Mouse (Mus musculus) CH12.LX (cell line): ENCODE measurements around the gene Cmas. TPM values are rescaled to one million over a fixed set of nuclear protein-coding genes. Genes with fewer than 3 reads are reported as not detected.

Experiments
- DNase-seq: peaks from one replicate; pipeline ENCODE4 v3.0.0-alpha.2; 2013; ENCODE audit errors: extremely low read depth
- H3K27ac ChIP-seq: 2 replicates; pipeline ENCODE4 v1.5.1; 2012; ENCODE audit warnings: low read depth, mild to moderate bottlenecking, control low read depth, moderate library complexity; ENCODE audit not compliant: insufficient read depth
- H3K27me3 ChIP-seq: replicated peaks from 2 replicates; pipeline ENCODE3; 2012; ENCODE audit warnings: inconsistent platforms
- H3K36me3 ChIP-seq, 2 experiments: replicated peaks in 1 of 2; 2 replicates each; pipeline versions ENCODE3 to v1.6.1; 2012; ENCODE audit warnings: inconsistent platforms in 1 of 2, low read length in 1 of 2, mild to moderate bottlenecking in 1 of 2, mixed read lengths in 1 of 2, moderate library complexity in 1 of 2; ENCODE audit not compliant: control insufficient read depth in 1 of 2, insufficient read depth in 1 of 2
- H3K4me1 ChIP-seq, 2 experiments: 2 replicates each; pipeline ENCODE4 v1.6.1; 2012; ENCODE audit warnings: inconsistent platforms in 1 of 2, moderate library complexity in 1 of 2; ENCODE audit not compliant: insufficient read depth in 2 of 2, control insufficient read depth in 1 of 2
- H3K4me2 ChIP-seq: 2 replicates; pipeline ENCODE4 v1.6.1; 2012; ENCODE audit warnings: low read depth, mild to moderate bottlenecking, control low read depth; ENCODE audit not compliant: poor library complexity, insufficient read depth, severe bottlenecking
- H3K4me3 ChIP-seq, 3 experiments: fragments of 150-350 bp in 1 of 3; sonication (generic) in 1 of 3; replicated peaks in 1 of 3; 2 replicates each; pipeline versions ENCODE3 to v1.5.1; 2011 to 2012; ENCODE audit warnings: low read depth in 2 of 3, low read length in 2 of 3, mild to moderate bottlenecking in 2 of 3, moderate library complexity in 2 of 3, control low read depth in 1 of 3, improper control_type of control experiment in 1 of 3, inconsistent platforms in 1 of 3, mixed read lengths in 1 of 3; ENCODE audit not compliant: poor library complexity in 1 of 3
- H3K79me2 ChIP-seq: replicated peaks from 2 replicates; pipeline ENCODE4 v1.6.1; 2012; ENCODE audit warnings: mild to moderate bottlenecking, moderate library complexity; ENCODE audit not compliant: control insufficient read depth, poor library complexity, insufficient read depth, severe bottlenecking; ENCODE audit errors: extremely low read depth
- H3K9ac ChIP-seq: 2 replicates; pipeline ENCODE4 v1.6.1; 2012; ENCODE audit warnings: low read depth, mild to moderate bottlenecking, control low read depth, moderate library complexity; ENCODE audit not compliant: insufficient read depth
- H3K9me3 ChIP-seq: replicated peaks from 2 replicates; pipeline ENCODE3; 2012; ENCODE audit warnings: low read length, inconsistent platforms, mixed read lengths
- BHLHE40 ChIP-seq: IDR thresholded peaks from 2 replicates; pipeline ENCODE4 v1.6.1; 2011; ENCODE audit warnings: mild to moderate bottlenecking, low read depth, low read length, improper control_type of control experiment
- CTCF ChIP-seq, 2 experiments: IDR thresholded peaks in 1 of 2; conservative IDR thresholded peaks in 1 of 2; 2 replicates each; pipeline ENCODE4 v1.5.1; 2011 to 2012; ENCODE audit warnings: low read depth in 2 of 2, low read length in 2 of 2, improper control_type of control experiment in 1 of 2, inconsistent platforms in 1 of 2, mild to moderate bottlenecking in 1 of 2, moderate library complexity in 1 of 2
- EP300 ChIP-seq: IDR thresholded peaks from 2 replicates; pipeline ENCODE4 v1.6.1; 2011; ENCODE audit warnings: low read length, improper control_type of control experiment
- ETS1 ChIP-seq: conservative IDR thresholded peaks from 2 replicates; pipeline ENCODE4 v1.6.1; 2012; ENCODE audit warnings: low read depth, mild to moderate bottlenecking, inconsistent platforms, low read length, improper control_type of control experiment, moderate library complexity
- JUN ChIP-seq: IDR thresholded peaks from 2 replicates; pipeline ENCODE4 v1.6.1; 2011; ENCODE audit warnings: low read depth, mild to moderate bottlenecking, low read length, improper control_type of control experiment, moderate library complexity; ENCODE audit not compliant: insufficient read depth
- JUND ChIP-seq: conservative IDR thresholded peaks from 2 replicates; pipeline ENCODE4 v1.6.1; 2011; ENCODE audit warnings: low read depth, low read length, improper control_type of control experiment
- KAT2A ChIP-seq: IDR thresholded peaks from 2 replicates; pipeline ENCODE4 v1.6.1; 2012; ENCODE audit warnings: low read length, improper control_type of control experiment, inconsistent platforms; ENCODE audit not compliant: insufficient replicate concordance
- MXI1 ChIP-seq: IDR thresholded peaks from 2 replicates; pipeline ENCODE4 v1.6.1; 2011; ENCODE audit warnings: mild to moderate bottlenecking, low read depth, low read length, improper control_type of control experiment
- MYC ChIP-seq: IDR thresholded peaks from 2 replicates; pipeline ENCODE4 v1.6.1; 2011; ENCODE audit warnings: low read depth, mild to moderate bottlenecking, improper control_type of control experiment, low read length
- NRF1 ChIP-seq: IDR thresholded peaks from 2 replicates; pipeline ENCODE4 v1.6.1; 2014; ENCODE audit warnings: low read depth, mild to moderate bottlenecking, inconsistent platforms, low read length, improper control_type of control experiment, moderate library complexity
- POLR2AphosphoS2 ChIP-seq: IDR thresholded peaks from 2 replicates; pipeline ENCODE4 v1.6.1; 2011; ENCODE audit warnings: low read depth, low read length, improper control_type of control experiment
- RAD21 ChIP-seq: IDR thresholded peaks from 2 replicates; pipeline ENCODE4 v1.6.1; 2011; ENCODE audit warnings: low read depth, mild to moderate bottlenecking, low read length, improper control_type of control experiment, moderate library complexity
- SIN3A ChIP-seq: IDR thresholded peaks from 2 replicates; pipeline ENCODE4 v1.6.1; 2012; ENCODE audit warnings: low read length, improper control_type of control experiment, inconsistent platforms
- TBP ChIP-seq: conservative IDR thresholded peaks from 2 replicates; pipeline ENCODE4 v1.6.1; 2011; ENCODE audit warnings: low read depth, low read length, improper control_type of control experiment
- USF2 ChIP-seq: conservative IDR thresholded peaks from 2 replicates; pipeline ENCODE4 v1.6.1; 2011; ENCODE audit warnings: low read depth, low read length, improper control_type of control experiment
- ZMIZ1 ChIP-seq: IDR thresholded peaks from 2 replicates; pipeline ENCODE4 v1.6.1; 2012; ENCODE audit warnings: low read depth, mild to moderate bottlenecking, inconsistent platforms, low read length, improper control_type of control experiment
- dilution Hi-C: fragments of 300-500 bp; cut with MboI; formaldehyde crosslinking; loops from 2 replicates; pipeline ENCODE4 v1.14.3; 2020; ENCODE audit warnings: low sequenced_read_pairs; ENCODE audit not compliant: extremely low pct_unique_long_range_greater_than_20kb, extremely low pct_ligation_motif_present
- in situ Hi-C: fragments of 300-500 bp; cut with MboI; formaldehyde crosslinking; loops from 3 replicates; pipeline ENCODE4 v1.14.3; 2019; ENCODE audit warnings: low sequenced_read_pairs, low pct_ligation_motif_present, low pct_unique_long_range_greater_than_20kb, mixed read lengths
- polyA plus RNA-seq: library from polyadenylated mRNA; unstranded; fragments of >175 nt; gene quantifications from 2 replicates; pipeline ENCODE4 v1.2.1, GENCODE M21; 2012; ENCODE audit warnings: low read depth; ENCODE audit not compliant: insufficient read length
- total RNA-seq, 2 experiments: library from RNA; depleted of rRNA; stranded (reverse); fragments of 300-350 nt in 1 of 2; fragments of >200 nt in 1 of 2; gene quantifications; 2 replicates each; pipeline ENCODE4 v1.2.3; 2012 to 2014

Gene Cmas
- total and polyA plus RNA-seq, 3 experiments, result 39.5 to 63.9 (median 62.4) TPM

DNA sequence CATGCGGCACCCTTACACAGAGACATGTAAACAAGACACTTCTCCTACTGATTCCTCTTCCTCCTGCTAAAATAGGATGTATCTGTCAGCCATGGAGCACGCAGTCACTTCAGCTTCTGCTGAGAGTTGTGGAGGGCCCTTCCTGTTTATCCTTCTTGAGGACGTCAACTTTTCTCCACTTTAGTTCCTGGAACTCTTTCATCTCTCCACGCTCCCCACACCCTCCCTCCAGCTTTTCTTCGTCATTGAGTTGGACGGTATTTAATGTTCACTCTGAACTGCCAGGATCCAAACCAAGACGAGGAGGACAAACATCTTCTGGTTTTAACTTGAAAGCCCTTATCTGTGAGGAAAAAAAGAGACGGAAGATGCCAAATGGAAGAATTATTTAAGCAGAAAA lies 41.5 kb upstream of the Cmas start:
- no peak overlapping the region for H3K27ac ChIP-seq

GRCm38 (mm10) chr6:142717186-142717585 lies 39.3 kb upstream of the Cmas start:
- in situ Hi-C loops (no loop called here), dilution Hi-C loops (no loop called here)
- Histone ChIP-seq H3K9me3 (no peaks in the 10 kb centered on the region), H3K9ac (no peak overlapping the region), H3K27me3 (no peaks in the 10 kb centered on the region), H3K79me2 (no peaks in the 10 kb centered on the region), H3K4me2 (no peak overlapping the region), H3K4me1 (no peaks in the 10 kb centered on the region), H3K4me3 (no peak overlapping the region), H3K27ac (no peak overlapping the region), H3K36me3 (no peaks in the 10 kb centered on the region)
- DNase-seq, result no peak
- no peak for TF ChIP-seq POLR2AphosphoS2
- no peak for TF ChIP-seq MXI1
- TF ChIP-seq NRF1, result no peak

More for the DNA sequence above, 41.5 kb upstream of the Cmas start:
- no peaks in the 10 kb centered on the region for H3K36me3 ChIP-seq
- DNase-seq, result no peak
- no peak overlapping the region for H3K4me3 ChIP-seq
- dilution Hi-C loops (no loop called here), in situ Hi-C loops (no loop called here)
- H3K9ac ChIP-seq, result no peak overlapping the region
- no peak overlapping the region for H3K4me2 ChIP-seq
- no peaks in the 10 kb centered on the region for H3K4me1 ChIP-seq
- no peaks in the 10 kb centered on the region for H3K9me3 ChIP-seq
- H3K79me2 ChIP-seq, result no peaks in the 10 kb centered on the region
- H3K27me3 ChIP-seq, result no peaks in the 10 kb centered on the region
- TF ChIP-seq RAD21 (no peak), TBP (no peak), BHLHE40 (no peak), SIN3A (no peak), ETS1 (no peak), ZMIZ1 (no peak), KAT2A (no peak), USF2 (no peak), MYC (no peak), EP300 (no peak)
- TF ChIP-seq, all 38 proteins: peak for 0

GRCm38 (mm10) chr6:142718167-142718566 lies 38.3 kb upstream of the Cmas start:
- in situ Hi-C loops (no loop called here), dilution Hi-C loops (no loop called here)

More at GRCm38 (mm10) chr6:142718167-142718566, 38.3 kb upstream of the Cmas start:
- Histone ChIP-seq H3K9me3 (peaks cover 2% of the 10 kb centered on the region), H3K36me3 (no peaks in the 10 kb centered on the region), H3K9ac (no peak overlapping the region), H3K4me1 (peaks cover 0 to 3% of the 10 kb centered on the region in 2 experiments; a peak in 1 of 4 replicates), H3K4me2 (no peak overlapping the region), H3K4me3 (no peak overlapping the region), H3K27me3 (no peaks in the 10 kb centered on the region), H3K27ac (no peak overlapping the region), H3K79me2 (no peaks in the 10 kb centered on the region)
- no peak for TF ChIP-seq JUN
- no peak for TF ChIP-seq KAT2A
- peak in 1 of 2 experiments; percentile 9; a peak in 1 of 4 replicates for TF ChIP-seq CTCF (conservative IDR thresholded peaks at IDR 0.05 in 1 of 2, IDR thresholded peaks at IDR 0.05 in 1 of 2; ENCODE audit: low read depth in 2 of 2, low read length in 2 of 2)
- TF ChIP-seq JUND, result no peak
- DNase-seq, result no peak
